Mouse (Mus musculus) right cerebral cortex, adult 2 months (tissue): ENCODE data around the gene Phc2.
"Not testable (repeated sequence)": the region's sequence is repeated elsewhere in the genome, so short reads cannot be mapped to it uniquely, and the experiment has no call there.

Experiments
- DNase-seq, 2 experiments: peaks; one replicate each; pipeline ENCODE4 v3.0.0; 2021 to 2022; ENCODE audit warnings: low spot score in 2 of 2

Phc2 gene

GRCm38 (mm10) chr4:128645896-128646295 lies 8.6 kb upstream of the Phc2 start:
- no peak for DNase-seq

GRCm38 (mm10) chr4:128646762-128647161 lies 7.7 kb upstream of the Phc2 start:
- no peak for DNase-seq

GRCm38 (mm10) chr4:128648567-128649255 lies 5.8 kb upstream of the Phc2 start:
- no peak for DNase-seq

GRCm38 (mm10) chr4:128651530-128651929 lies 3.0 kb upstream of the Phc2 start:
- DNase-seq = no peak

- DNase-seq = no peak
Observed at GRCm38 (mm10) chr4:128652584-128653298, 1.8 kb upstream of the Phc2 start.

- peak in 1 of 2 experiments; percentile 33 for DNase-seq
Observed at GRCm38 (mm10) chr4:128655446-128655845, 944 bp downstream of the Phc2 start.

- DNase-seq = no peak
Observed at GRCm38 (mm10) chr4:128660196-128660595, 5.7 kb downstream of the Phc2 start.

GRCm38 (mm10) chr4:128661063-128661462 lies 6.6 kb downstream of the Phc2 start:
- DNase-seq = no peak

- no peak for DNase-seq
Observed at GRCm38 (mm10) chr4:128664002-128664401, 9.5 kb downstream of the Phc2 start.

- not testable (repeated sequence) for DNase-seq
Observed at GRCm38 (mm10) chr4:128666362-128666761, 11.9 kb downstream of the Phc2 start.

- not testable (repeated sequence) for DNase-seq
Observed at GRCm38 (mm10) chr4:128667195-128667594, 12.7 kb downstream of the Phc2 start.

- no peak for DNase-seq
Observed at GRCm38 (mm10) chr4:128669229-128669628, 14.7 kb downstream of the Phc2 start.

GRCm38 (mm10) chr4:128670566-128671191 lies 16.2 kb downstream of the Phc2 start:
- no peak for DNase-seq

GRCm38 (mm10) chr4:128672494-128672893 lies 18.0 kb downstream of the Phc2 start:
- DNase-seq = no peak

- DNase-seq = no peak
Observed at GRCm38 (mm10) chr4:128678564-128679217, 24.2 kb downstream of the Phc2 start.

- DNase-seq = no peak
Observed at GRCm38 (mm10) chr4:128681126-128681525, 26.6 kb downstream of the Phc2 start.

- DNase-seq = no peak
Observed at GRCm38 (mm10) chr4:128682281-128682680, 27.8 kb downstream of the Phc2 start.

GRCm38 (mm10) chr4:128683706-128684105 lies 29.2 kb downstream of the Phc2 start:
- DNase-seq = no peak

- no peak for DNase-seq
Observed at GRCm38 (mm10) chr4:128684108-128684507, 29.6 kb downstream of the Phc2 start.

GRCm38 (mm10) chr4:128688513-128688913 lies 34.0 kb downstream of the Phc2 start:
- peak; percentile 51 to 60 for DNase-seq

GRCm38 (mm10) chr4:128688976-128689375 lies 34.5 kb downstream of the Phc2 start:
- DNase-seq = peak; percentile 70 to 72

GRCm38 (mm10) chr4:128689739-128690304 lies 35.3 kb downstream of the Phc2 start:
- DNase-seq = no peak
